Mouse (Mus musculus): ENCODE measurements around the gene Usp33.
"Not testable (repeated sequence)": the region's sequence is repeated elsewhere in the genome, so short reads cannot be mapped to it uniquely, and the experiment has no call there.

Usp33 gene

DNA sequence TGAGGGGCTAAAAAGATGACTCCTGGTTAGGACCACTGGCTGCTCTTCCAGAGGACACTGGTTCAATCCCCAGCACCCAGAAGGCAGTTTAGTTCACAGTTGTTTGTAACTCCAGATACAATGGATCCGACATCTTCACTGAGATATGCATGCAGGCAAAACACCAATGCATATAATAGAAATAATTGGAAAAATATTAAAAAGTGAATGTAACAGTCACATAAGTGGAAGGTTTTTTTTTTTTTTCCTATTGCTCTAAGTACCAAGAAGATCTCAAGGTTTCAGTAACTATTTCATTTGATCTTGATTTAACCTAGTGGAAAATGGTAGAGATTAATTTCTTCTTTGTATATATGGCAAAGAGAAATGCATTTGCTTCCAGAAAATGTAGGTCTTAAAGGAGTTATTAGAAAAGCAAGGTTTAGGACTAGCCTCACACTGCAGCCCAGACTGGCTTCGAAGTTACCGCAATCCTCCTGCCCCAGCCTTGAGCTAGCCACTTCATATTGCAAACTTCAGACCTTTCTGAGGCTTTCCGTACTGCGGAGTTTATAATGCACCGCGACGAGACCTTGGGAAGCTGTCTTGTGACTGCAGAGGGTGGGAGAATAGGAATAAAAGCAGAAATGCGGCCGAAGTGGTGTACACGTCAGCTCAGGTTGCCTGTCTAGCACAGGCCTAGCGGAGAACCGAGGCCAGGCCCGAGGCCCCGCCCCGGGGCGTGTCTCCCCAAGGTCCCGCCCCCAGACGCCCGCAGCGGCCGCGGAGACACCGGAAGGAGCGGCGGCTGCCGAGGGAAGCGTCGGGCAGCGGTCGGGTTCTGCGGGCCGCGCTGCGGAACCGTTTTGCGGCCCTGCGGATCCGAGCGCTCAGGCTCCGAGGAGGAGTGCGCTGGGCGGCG is at the start of gene Usp33:
TSS of gene Usp33 (plus strand) at position 747 of the 901 bp plus-strand sequence.
- peak; percentile 70 for DNase-seq (ENCODE audit: low read depth)

- DNase-seq (ENCODE audit: low read depth) = no peak
These were observed 45.6 kb upstream of the Usp33 start for GRCm38 (mm10) chr3:152300376-152301337.

GRCm38 (mm10) chr3:152302991-152303390 is 43.3 kb upstream of the Usp33 start:
- DNase-seq (ENCODE audit: low read depth) = no peak

DNA sequence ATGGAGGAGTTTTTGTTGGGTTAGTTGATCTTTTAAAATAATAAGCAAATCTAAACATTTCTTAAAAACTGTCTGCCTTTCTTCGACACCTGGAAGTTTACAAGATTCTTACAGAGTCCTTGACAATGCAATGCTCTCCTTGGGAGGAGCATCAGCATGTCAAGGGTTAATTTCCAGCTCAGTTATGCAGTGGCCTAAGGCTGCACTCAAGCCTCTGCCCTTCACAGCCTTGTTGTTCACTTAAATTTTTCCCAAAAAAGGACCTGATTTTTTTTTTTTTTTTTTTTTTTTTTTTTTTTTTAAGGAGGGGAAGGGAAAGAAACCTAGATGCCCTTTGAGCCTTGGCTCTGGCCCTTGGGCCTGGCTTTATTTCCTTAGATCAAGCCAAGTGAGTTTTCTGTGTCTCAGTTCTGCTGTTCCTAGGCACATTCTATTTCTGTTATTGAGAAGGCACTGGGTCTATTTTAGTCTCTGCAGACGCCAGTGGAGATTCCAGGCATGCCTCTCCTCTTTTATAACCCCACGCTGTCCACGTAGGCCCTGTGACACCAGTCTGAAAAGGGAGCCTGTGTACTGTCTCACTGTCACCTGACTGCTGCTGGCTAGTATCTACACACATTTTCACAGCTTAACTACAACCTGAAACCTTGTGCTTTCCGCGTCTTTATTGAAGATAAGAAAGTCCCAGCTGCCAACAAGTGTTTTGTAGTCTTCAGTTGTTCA is 42.0 kb upstream of the Usp33 start:
- no peak for DNase-seq (ENCODE audit: low read depth)

DNA sequence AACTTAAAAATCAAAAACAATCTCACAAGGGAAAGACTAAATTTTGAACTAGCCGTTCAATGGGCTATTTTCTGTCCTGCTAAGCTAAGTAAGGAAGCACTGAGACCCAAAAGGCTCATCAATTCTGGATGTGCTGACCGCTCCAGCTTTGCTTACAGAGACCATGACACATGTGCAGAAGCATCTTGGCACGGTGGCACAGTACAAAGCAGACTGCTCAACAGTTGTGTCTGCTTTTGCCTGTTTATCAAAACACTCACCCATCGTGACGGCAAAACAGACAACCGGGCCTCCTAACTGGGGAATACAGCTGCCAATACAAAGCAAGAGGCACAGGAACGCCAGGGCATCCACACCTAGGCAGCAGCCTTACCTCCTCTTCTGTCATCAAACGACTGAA is 41.2 kb upstream of the Usp33 start:
- DNase-seq (ENCODE audit: low read depth) = no peak

DNA sequence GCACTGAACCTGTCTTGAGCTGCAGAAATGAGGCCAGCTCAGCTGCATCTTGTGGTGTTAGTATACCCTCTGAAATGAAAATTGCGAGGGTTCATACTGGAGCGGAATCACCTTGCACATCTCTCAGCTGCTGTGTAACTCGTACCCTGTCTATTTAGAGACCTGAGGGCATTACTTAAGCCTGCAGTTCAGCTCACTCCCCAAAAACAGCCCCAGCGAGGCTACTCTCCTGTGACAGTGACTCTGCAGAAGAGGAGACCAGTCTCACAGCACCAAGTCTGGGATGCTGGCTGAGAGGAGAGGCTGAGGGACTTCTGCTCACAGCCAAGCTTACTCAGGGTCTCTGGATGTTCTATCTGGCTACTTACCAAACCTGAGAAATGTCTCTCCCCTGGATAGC is 40.3 kb upstream of the Usp33 start:
- no peak for DNase-seq (ENCODE audit: low read depth)

DNA sequence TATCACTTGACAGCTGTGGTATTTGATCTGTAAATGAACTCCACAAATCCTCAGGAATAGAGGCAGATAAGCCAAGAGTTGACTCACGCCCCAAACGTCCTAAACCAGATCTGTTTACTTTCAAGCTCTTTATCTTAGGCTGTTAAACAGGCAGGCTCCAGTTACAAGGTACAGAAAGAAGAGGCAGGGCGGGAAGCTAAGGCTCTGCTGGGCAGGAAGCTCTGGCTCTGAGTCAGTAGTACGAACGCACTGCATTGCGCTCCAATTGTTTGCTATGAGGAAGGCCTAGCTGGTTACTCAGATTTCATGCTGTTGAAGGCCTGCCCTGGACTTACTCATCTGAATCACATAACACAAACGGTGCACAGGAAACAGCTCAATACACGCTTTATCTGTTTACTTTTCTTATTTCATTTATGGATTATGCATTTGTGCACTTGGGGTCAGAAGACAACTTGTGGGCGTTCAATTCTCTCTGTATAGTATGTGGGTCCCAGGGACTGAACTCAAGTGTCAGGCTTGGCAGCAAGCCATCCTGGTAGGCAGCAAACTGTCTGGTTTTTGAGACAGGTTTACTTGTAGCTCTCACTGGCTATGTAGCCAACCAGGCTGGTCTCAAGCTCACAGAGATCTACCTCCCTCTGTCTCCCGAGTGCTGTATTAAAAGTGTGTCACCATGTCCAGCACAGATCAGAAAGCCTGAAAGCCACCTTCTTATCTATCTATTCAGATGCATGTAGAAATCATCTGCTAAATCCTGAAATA is 37.6 kb upstream of the Usp33 start:
- no peak for DNase-seq (ENCODE audit: low read depth)

GRCm38 (mm10) chr3:152309250-152309645 is 37.0 kb upstream of the Usp33 start:
- DNase-seq (ENCODE audit: low read depth) = no peak

- DNase-seq (ENCODE audit: low read depth) = not testable (repeated sequence)
These were observed 31.6 kb upstream of the Usp33 start for GRCm38 (mm10) chr3:152314666-152315065.

- peak; percentile 69 for DNase-seq (ENCODE audit: low read depth)
These were observed 30.7 kb upstream of the Usp33 start for GRCm38 (mm10) chr3:152315613-152316012.

GRCm38 (mm10) chr3:152316447-152317173 is 29.7 kb upstream of the Usp33 start:
- DNase-seq (ENCODE audit: low read depth) = not testable (repeated sequence)

DNA sequence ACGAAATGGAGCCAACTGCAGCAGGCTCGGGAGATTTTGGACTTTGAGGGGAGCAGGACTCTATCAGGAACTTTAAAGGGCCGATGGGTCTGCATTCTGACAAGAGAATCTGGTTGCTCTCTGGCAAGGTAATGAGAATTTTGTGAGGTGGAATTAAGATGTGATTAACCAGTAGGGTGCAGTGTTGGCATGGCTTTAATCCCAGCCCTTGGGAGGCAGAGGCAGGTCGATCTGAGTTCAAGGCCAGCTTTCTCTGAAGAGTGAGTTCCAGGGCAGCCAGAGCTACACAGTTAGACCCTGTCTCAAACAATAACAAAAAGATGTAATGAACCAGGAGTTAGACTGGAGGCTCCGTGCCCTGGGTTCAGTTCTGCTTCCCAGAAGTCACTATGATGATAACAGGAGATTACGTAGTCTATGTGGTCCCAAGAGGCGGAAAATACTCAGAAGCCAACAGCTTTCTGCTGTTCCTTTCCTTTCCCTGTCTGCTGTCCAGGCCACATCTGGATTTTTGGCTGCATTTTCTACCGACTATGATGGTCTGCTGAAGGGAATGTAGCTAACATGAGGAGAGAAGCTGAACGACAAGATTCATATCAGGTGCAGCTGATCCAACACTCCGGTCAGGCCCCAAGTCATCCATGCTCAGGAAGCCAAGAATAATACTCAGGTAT is 25.2 kb upstream of the Usp33 start:
- DNase-seq (ENCODE audit: low read depth) = no peak

DNA sequence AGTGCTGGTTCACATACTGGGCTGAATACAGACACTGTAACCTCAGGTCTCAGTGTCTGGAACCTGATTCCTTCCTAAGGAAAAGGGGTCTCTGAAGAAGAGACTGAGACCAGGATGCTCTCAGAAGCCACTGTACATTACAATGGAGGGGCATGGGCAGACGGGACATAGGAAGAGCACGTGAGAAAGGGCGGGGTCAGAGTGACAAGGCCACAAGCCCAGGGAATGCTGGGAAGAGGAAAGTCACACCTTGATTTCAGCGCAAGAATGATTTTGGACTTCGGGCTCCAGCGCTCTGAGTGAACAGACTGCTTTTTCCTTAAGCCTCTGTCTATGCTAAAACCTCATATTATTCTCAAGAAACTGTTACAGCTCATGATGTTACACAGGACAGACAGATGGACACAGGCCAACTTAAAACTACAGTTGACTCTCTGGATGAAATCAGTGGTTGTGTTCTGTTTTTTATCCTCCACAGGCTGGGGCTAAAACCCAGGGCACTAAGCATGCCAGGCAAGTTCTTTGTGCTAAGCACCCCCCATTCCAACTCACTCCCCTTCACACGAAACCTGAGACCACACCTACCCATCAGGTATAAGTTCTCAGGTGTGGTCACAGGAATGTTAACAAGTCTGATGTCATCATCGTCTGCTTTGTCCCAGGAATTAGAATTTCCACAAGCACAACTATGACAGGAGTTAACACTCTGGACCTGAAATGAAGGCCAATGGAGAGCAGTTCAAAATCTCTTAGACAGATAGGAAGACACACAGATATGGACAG is 24.3 kb upstream of the Usp33 start:
- no peak for DNase-seq (ENCODE audit: low read depth)

DNA sequence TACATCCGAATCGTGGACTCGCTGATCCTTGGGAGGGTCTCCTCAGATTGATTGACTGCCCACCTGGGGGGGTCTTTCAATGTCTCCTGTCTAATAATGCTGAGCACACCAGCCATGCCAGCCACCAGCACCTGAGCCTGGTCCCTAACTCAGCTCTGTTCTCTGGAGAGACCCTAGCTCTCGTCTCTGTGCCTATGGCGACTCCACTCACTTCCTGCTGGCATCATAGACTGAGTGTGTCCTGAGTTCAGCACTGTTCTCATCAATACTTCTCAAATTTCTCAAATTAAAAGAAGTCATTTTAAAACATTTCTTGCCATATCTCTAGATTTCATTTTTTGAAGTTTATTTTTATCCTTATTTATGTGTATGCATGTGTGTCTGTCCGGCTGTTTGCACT is 14.2 kb upstream of the Usp33 start:
- DNase-seq (ENCODE audit: low read depth) = no peak

- no peak for DNase-seq (ENCODE audit: low read depth)
These were observed 13.6 kb upstream of the Usp33 start for GRCm38 (mm10) chr3:152332545-152333300.

DNA sequence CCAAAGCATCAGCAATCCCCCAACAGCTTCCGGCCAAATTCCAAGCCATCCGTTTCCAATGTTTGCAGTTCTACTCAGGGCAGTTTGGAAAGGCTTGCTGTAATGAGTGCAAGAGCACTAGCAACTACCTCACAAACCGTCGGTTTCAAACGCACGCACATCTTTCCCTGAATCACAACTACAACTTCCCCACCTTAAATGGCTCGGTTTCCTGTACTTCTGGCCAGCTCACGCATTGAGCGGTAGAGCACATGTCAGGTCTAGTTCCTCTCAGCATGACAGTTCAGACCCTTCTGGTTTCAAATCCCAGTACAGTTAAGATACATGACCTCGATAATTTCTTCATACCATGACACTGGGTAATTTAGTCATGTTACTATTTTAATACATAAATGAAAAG is 12.6 kb upstream of the Usp33 start:
- DNase-seq (ENCODE audit: low read depth) = no peak

- DNase-seq (ENCODE audit: low read depth) = no peak
These were observed 10.2 kb upstream of the Usp33 start for GRCm38 (mm10) chr3:152336085-152336484.

DNA sequence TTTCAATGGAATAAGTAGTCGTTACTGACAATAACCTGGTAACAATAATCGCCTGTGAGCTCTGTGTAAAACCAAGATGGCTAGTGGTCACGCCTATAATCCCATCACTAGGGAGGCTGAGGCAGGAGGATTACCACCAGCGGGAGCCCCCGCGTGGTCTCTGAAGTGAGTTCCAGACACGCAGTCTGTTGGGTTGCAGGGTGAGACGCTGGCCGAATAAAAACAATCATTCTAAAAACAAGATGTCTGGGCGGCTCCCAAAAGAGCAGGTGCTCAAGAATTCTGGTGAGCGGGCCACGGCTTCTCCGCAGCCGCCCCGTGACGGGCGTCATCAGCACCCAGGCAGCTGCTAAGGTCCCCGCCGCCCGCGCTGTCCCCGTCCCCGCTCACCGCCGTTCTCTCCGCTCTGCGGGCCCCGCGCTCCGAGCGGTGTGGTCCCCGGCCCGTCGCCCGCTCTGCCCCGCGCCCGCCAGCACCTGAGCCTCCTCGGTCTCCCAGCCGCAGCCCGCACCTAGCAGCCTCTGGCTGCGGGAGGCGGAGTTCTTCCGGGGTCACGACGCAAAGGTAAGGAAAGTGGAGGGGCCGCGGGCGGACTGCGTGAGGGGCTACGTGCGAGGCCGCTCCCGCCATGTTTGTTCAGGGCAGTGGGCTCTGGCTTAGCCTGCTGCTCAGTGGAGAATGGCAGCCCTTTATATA is 6.3 kb upstream of the Usp33 start, which contains the start of gene Miga1:
TSS of gene Miga1 (minus strand) at position 546 of the 696 bp plus-strand sequence.
- no peak for DNase-seq (ENCODE audit: low read depth)

All from c-Kit-positive CD71-negative TER-119-negative erythroid progenitor cells, embryonic 14.5 days (primary cell).